Mouse (Mus musculus) thymus, postnatal 4 days (tissue): ENCODE measurements around the gene Dbf4.

Source experiments
- DNase-seq: peaks from one replicate; pipeline ENCODE4 v3.0.0; 2021

Gene Dbf4

GRCm38 (mm10) chr5:8366771-8367613 is 55.5 kb downstream of the Dbf4 start:
- no peak for DNase-seq

- no peak for DNase-seq
These were observed 60.2 kb downstream of the Dbf4 start for GRCm38 (mm10) chr5:8362361-8362760.

GRCm38 (mm10) chr5:8357677-8358076 is 64.8 kb downstream of the Dbf4 start:
- DNase-seq = no peak

- DNase-seq = no peak
These were observed 65.4 kb downstream of the Dbf4 start for GRCm38 (mm10) chr5:8356885-8357651.

GRCm38 (mm10) chr5:8356326-8356725 is 66.2 kb downstream of the Dbf4 start:
- DNase-seq = no peak

- no peak for DNase-seq
These were observed 73.0 kb downstream of the Dbf4 start for GRCm38 (mm10) chr5:8349557-8349956.
